Mouse (Mus musculus) subcutaneous adipose tissue, adult 2 months (tissue): ENCODE results near the gene Ccdc150. TPM values are rescaled to one million over a fixed set of nuclear protein-coding genes. Genes with fewer than 3 reads are reported as not detected.

Experiments
- polyA plus RNA-seq: library from polyadenylated mRNA; depleted of rRNA; stranded (reverse); fragments of >200 nt; gene quantifications from 2 replicates; pipeline ENCODE4 v1.2.3, GENCODE M21; 2012; ENCODE audit warnings: low replicate concordance; rRNA removed

Gene Ccdc150
- not detected in 2 replicates for polyA plus RNA-seq

GRCm38 (mm10) chr1:54250158-54250866, at the start of gene Ccdc150:
Ccdc150 (plus strand) TSS chr1:54250683.

Other genes starting within 250 kb of the Ccdc150 start
- 2.2 and 4.2 TPM in 2 replicates for gene Hecw2, start 55.5 kb upstream of the Ccdc150 start, polyA plus RNA-seq
- 8.4 and 8.8 TPM in 2 replicates for gene Gtf3c3, start 188.3 kb downstream of the Ccdc150 start, polyA plus RNA-seq